Mouse (Mus musculus): ENCODE data around the gene Anapc5. TPM values are rescaled to one million over a fixed set of nuclear protein-coding genes. Genes with fewer than 3 reads are reported as not detected.

Gene Anapc5
- polyA plus RNA-seq, 1 experiment, result 397 TPM

DNA sequence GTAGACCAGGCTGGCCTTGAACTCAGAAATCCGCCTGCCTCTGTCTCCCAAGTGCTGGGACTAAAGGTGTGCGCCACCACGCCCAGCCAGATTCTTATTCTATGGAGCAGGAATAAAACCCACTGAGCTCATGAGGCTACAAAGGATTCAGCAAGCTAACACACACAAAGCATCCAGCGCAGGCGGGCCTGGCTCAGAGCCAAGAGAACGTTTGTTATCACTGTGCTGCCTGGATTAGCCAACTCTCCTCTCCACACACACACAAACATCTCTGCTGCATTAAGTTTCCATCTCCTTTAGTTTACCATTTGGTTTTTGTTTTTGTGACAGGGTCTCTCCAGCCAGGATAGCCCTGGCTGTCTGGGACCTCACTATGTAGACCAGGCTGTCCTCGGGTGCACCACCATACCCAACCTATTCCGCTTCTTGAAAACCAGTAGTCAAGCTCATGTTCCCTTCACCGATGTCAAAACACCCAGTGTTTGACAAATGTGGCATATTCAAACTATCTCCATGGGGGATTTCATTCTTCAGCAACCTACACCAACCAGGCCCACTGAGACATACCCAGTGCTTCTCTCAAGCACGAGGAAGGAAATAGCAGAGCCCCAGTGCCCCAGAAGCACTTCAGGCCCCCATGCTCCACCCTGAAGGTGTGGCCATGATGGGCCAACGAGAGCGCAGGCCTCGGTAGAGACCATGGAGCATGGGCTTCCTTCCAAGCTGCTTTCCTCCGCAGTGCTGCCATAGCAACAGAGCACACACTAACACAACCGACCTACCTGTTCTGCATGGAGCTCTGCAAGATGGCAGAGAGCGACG is 22.4 kb downstream of the Anapc5 start:
- Histone ChIP-seq H3K4me1 (ENCODE audit: control insufficient read depth, insufficient read depth, low read length) (peaks cover 3% of the 10 kb centered on the region), H3K9ac (ENCODE audit: low read depth, poor library complexity, severe bottlenecking) (no peak overlapping the region), H3K27me3 (ENCODE audit: control insufficient read depth, insufficient read depth, low read length, poor library complexity, severe bottlenecking) (no peaks in the 10 kb centered on the region), H3K9me3 (replicated peaks; ENCODE audit: control insufficient read depth, insufficient read depth, low read length, poor library complexity, severe bottlenecking) (no peaks in the 10 kb centered on the region), H3K36me3 (ENCODE audit: control insufficient read depth, insufficient read depth, low read length, poor library complexity, severe bottlenecking) (peaks cover 45% of the 10 kb centered on the region), H3K27ac (ENCODE audit: insufficient read depth, low read length) (no peak overlapping the region), H3K4me3 (ENCODE audit: low read depth, low read length) (no peak overlapping the region)
- TF ChIP-seq CTCF (IDR thresholded peaks at IDR 0.05; ENCODE audit: low read depth, low read length), result no peak
- TF ChIP-seq EP300 (IDR thresholded peaks at IDR 0.05; ENCODE audit: insufficient read depth, low read depth, low read length), result no peak
- TF ChIP-seq POLR2A (IDR thresholded peaks at IDR 0.05; ENCODE audit: insufficient read depth, low read length), result no peak

DNA sequence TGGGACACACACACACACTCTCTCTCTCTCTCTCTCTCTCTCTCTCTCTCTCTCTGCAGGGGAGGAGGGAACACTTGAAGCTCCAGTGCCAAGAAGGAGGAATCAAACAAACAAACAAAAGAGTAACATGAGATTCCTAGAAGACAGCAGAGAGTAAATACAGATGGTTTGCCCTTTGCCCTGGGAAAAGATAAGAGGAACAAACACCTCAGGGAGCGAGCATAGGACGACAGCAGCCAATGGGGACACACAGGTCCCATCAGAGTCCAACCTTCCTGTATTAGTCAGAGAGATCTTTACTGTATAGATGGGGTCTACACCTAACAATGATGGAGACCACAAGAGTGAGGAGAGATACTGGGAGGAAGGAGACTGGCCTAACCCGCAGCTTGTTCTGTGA is 23.3 kb downstream of the Anapc5 start:
- Histone ChIP-seq H3K36me3 (ENCODE audit: control insufficient read depth, insufficient read depth, low read length, poor library complexity, severe bottlenecking) (peaks cover 47% of the 10 kb centered on the region), H3K27me3 (ENCODE audit: control insufficient read depth, insufficient read depth, low read length, poor library complexity, severe bottlenecking) (no peaks in the 10 kb centered on the region), H3K4me3 (ENCODE audit: low read depth, low read length) (no peak overlapping the region), H3K9me3 (replicated peaks; ENCODE audit: control insufficient read depth, insufficient read depth, low read length, poor library complexity, severe bottlenecking) (no peaks in the 10 kb centered on the region), H3K9ac (ENCODE audit: low read depth, poor library complexity, severe bottlenecking) (no peak overlapping the region), H3K27ac (ENCODE audit: insufficient read depth, low read length) (no peak overlapping the region), H3K4me1 (ENCODE audit: control insufficient read depth, insufficient read depth, low read length) (peaks cover 3% of the 10 kb centered on the region)
- TF ChIP-seq CTCF (IDR thresholded peaks at IDR 0.05; ENCODE audit: low read depth, low read length), result no peak
- no peak for TF ChIP-seq EP300 (IDR thresholded peaks at IDR 0.05; ENCODE audit: insufficient read depth, low read depth, low read length)
- TF ChIP-seq POLR2A (IDR thresholded peaks at IDR 0.05; ENCODE audit: insufficient read depth, low read length), result no peak

DNA sequence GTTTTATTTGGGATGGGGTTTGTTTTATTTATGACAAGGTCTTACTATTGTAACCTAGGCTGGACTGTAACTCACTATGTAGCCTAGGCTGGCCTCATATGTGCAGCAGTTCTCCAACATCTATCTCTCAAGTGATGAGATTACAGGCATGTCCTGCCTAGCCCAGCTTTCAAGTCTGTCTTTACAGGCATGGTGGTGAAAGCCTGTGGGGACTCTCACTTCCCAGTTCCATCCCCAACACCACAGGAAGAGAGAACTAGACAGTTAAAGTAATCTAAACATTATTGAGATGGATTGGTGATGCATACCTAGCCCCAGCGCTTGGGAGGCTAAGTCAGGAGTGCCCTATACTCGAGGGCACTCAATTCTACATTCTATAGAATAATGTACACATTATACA is 32.4 kb downstream of the Anapc5 start:
- TF ChIP-seq POLR2A (IDR thresholded peaks at IDR 0.05; ENCODE audit: insufficient read depth, low read length) (no peak), EP300 (IDR thresholded peaks at IDR 0.05; ENCODE audit: insufficient read depth, low read depth, low read length) (no peak), CTCF (IDR thresholded peaks at IDR 0.05; ENCODE audit: low read depth, low read length) (no peak)
- Histone ChIP-seq H3K9ac (ENCODE audit: low read depth, poor library complexity, severe bottlenecking) (no peak overlapping the region), H3K4me1 (ENCODE audit: control insufficient read depth, insufficient read depth, low read length) (peaks cover 3% of the 10 kb centered on the region), H3K36me3 (ENCODE audit: control insufficient read depth, insufficient read depth, low read length, poor library complexity, severe bottlenecking) (peaks cover 35% of the 10 kb centered on the region), H3K9me3 (replicated peaks; ENCODE audit: control insufficient read depth, insufficient read depth, low read length, poor library complexity, severe bottlenecking) (no peaks in the 10 kb centered on the region), H3K4me3 (ENCODE audit: low read depth, low read length) (no peak overlapping the region), H3K27ac (ENCODE audit: insufficient read depth, low read length) (no peak overlapping the region), H3K27me3 (ENCODE audit: control insufficient read depth, insufficient read depth, low read length, poor library complexity, severe bottlenecking) (no peaks in the 10 kb centered on the region)

DNA sequence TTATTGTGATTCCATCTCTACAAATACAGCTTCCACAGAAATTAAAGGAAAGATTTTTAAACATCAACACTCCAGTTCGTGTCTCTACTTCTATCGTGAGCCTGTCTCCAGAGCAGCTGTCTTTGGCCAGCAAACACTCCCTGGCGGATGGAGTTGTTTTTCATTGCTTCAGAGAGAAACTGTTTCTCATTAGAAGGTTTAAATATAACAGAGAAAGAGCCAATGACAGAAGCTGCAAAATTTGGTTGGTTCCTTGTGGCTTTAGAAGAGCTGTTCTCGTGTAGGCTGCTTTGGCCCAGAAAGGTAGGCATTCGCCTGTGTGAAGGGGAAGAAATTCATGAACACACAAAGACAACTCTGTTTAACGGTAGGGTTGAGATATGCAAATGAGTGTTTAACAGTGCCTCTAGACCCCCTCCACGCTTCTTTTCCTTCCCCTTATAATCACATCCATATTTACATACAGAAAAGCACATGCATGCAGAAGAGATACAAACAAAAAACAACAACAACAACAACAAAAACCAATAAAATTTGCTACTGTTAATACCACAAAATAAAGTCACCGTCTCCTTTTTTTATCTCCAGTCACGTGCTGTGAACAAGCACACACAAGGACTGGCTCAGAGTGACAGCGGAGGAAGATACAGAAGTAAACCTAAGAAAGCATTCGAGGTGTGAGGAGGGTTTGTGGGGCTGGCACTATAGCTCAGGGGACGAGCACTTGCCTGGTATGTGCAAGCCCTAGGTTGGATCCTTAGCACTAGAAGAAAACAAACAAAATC is 34.9 kb downstream of the Anapc5 start:
- Histone ChIP-seq H3K4me1 (ENCODE audit: control insufficient read depth, insufficient read depth, low read length) (peaks cover 3% of the 10 kb centered on the region), H3K27me3 (ENCODE audit: control insufficient read depth, insufficient read depth, low read length, poor library complexity, severe bottlenecking) (no peaks in the 10 kb centered on the region), H3K9ac (ENCODE audit: low read depth, poor library complexity, severe bottlenecking) (no peak overlapping the region), H3K4me3 (ENCODE audit: low read depth, low read length) (no peak overlapping the region), H3K36me3 (ENCODE audit: control insufficient read depth, insufficient read depth, low read length, poor library complexity, severe bottlenecking) (peaks cover 19% of the 10 kb centered on the region), H3K27ac (ENCODE audit: insufficient read depth, low read length) (no peak overlapping the region), H3K9me3 (replicated peaks; ENCODE audit: control insufficient read depth, insufficient read depth, low read length, poor library complexity, severe bottlenecking) (no peaks in the 10 kb centered on the region)
- no peak for TF ChIP-seq EP300 (IDR thresholded peaks at IDR 0.05; ENCODE audit: insufficient read depth, low read depth, low read length)
- TF ChIP-seq POLR2A (IDR thresholded peaks at IDR 0.05; ENCODE audit: insufficient read depth, low read length), result no peak
- TF ChIP-seq CTCF (IDR thresholded peaks at IDR 0.05; ENCODE audit: low read depth, low read length), result no peak

DNA sequence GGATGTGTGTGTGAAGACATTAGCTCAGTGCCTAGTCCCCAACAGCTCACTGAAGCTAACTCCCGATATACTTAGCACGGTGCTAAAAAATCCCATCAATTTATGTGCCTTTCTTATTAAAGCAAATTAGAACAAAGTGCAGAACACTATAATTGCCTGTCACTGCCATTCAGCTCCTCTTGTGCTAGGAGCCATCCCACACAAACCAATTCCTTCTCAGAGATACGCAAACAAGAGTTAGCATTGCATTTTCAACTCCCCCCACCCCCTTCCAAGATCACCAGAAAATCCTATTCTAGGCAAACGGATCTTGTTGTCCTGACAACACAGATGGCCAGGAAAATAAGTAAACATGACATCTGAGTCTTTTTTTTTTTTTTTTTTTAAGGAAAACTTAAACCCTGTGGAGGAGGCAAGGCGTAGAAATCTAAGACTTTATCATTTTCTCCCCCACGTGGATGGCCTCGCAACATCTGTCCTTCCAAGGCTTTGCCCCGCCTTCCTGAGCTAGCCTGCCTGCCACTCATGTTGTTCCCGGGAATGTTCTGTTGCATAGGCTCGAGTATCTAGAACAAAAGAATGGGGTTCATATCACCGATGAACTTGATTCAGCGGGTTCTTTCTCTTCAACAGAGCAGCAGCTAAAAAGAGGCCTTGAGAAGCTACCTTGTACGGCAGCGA is 37.3 kb downstream of the Anapc5 start:
- peaks cover 15% of the 10 kb centered on the region for H3K36me3 ChIP-seq (ENCODE audit: control insufficient read depth, insufficient read depth, low read length, poor library complexity, severe bottlenecking)
- peak overlapping the region; percentile 28; the same call in 1 of the 2 replicates for H3K27ac ChIP-seq (ENCODE audit: insufficient read depth, low read length)
- H3K4me3 ChIP-seq (ENCODE audit: low read depth, low read length), result no peak overlapping the region
- H3K4me1 ChIP-seq (ENCODE audit: control insufficient read depth, insufficient read depth, low read length), result peaks cover 5% of the 10 kb centered on the region
- no peaks in the 10 kb centered on the region for H3K27me3 ChIP-seq (ENCODE audit: control insufficient read depth, insufficient read depth, low read length, poor library complexity, severe bottlenecking)
- no peaks in the 10 kb centered on the region for H3K9me3 ChIP-seq (replicated peaks; ENCODE audit: control insufficient read depth, insufficient read depth, low read length, poor library complexity, severe bottlenecking)
- no peak overlapping the region for H3K9ac ChIP-seq (ENCODE audit: low read depth, poor library complexity, severe bottlenecking)
- no peak for TF ChIP-seq CTCF (IDR thresholded peaks at IDR 0.05; ENCODE audit: low read depth, low read length)
- TF ChIP-seq POLR2A (IDR thresholded peaks at IDR 0.05; ENCODE audit: insufficient read depth, low read length), result no peak
- TF ChIP-seq EP300 (IDR thresholded peaks at IDR 0.05; ENCODE audit: insufficient read depth, low read depth, low read length), result no peak
